Mouse (Mus musculus): ENCODE data around the gene Arpc5. TPM values are rescaled to one million over a fixed set of nuclear protein-coding genes. Genes with fewer than 3 reads are reported as not detected.
A peak's percentile ranks its signal among the peaks of the same experiment; 100 is the strongest.

The Arpc5 gene
- polyA plus RNA-seq, 1 experiment from 2014 or later: 297 TPM

DNA sequence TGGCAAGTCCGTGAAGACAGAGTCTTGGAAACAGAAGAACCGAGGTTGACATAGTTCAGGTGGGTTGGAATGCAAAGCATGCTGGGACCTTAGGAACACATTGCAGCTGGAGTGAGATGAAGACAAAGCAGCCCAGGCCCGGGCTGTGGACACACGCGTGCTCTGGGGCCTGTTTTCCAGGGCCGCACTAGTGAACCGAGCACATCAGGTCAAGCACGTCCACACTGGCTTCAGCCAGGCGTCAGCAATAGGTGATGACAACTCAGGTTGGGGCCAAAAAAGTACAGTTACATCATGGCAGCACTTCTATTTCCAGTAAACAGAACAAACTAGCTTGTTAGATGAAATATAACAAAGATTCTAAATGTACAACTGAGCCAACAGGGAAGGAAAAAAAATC is 27.5 kb upstream of the Arpc5 start:
- H3K36me3 ChIP-seq (ENCODE audit: control insufficient read depth, insufficient read depth, low read length): no peaks in the 10 kb centered on the region
- no peaks in the 10 kb centered on the region for H3K27me3 ChIP-seq (ENCODE audit: control insufficient read depth, insufficient read depth, low read length)
- no peak overlapping the region for H3K4me2 ChIP-seq (ENCODE audit: low read depth)
- DNase-seq (ENCODE audit: low spot score) (no peak), ATAC-seq (ENCODE audit: insufficient read depth, low FRiP score, low TSS enrichment) (no peak)
- WGBS: 87% methylated on average over 9 of the region's 9 CpGs
- H3K9ac ChIP-seq (ENCODE audit: low read length): no peak overlapping the region
- no peaks in the 10 kb centered on the region for H3K4me1 ChIP-seq (ENCODE audit: control insufficient read depth, insufficient read depth, low read length)
- H3K4me3 ChIP-seq (ENCODE audit: low read depth, low read length): no peak overlapping the region
- H3K9me3 ChIP-seq (ENCODE audit: control insufficient read depth, low read length): no peaks in the 10 kb centered on the region
- no peak overlapping the region for H3K27ac ChIP-seq (ENCODE audit: low read depth, low read length)

DNA sequence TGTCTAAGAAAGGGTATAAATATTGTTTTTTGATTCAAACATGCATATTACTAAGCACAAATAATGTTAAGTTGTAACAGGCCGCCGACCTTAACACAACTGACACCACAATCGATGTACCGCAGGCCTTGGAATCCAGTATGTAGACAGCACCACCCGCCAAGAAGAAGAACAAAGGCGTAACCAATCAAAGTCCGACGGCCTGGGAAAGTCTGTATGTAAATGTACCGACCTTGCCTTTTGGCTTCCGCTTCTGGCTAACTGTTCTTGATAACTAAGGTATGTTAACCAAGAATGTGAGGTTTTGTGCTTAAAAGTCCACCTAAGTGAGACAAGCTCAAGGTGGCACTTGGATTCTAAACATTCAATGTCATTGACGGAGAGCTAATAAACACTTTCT is 27.0 kb upstream of the Arpc5 start:
- no peak for ATAC-seq (ENCODE audit: insufficient read depth, low FRiP score, low TSS enrichment)
- no peak overlapping the region for H3K4me2 ChIP-seq (ENCODE audit: low read depth)
- DNase-seq (ENCODE audit: low spot score): no peak
- 90% methylated on average over 11 of the region's 11 CpGs for WGBS
- H3K4me1 ChIP-seq (ENCODE audit: control insufficient read depth, insufficient read depth, low read length): no peaks in the 10 kb centered on the region
- no peak overlapping the region for H3K27ac ChIP-seq (ENCODE audit: low read depth, low read length)
- no peak overlapping the region for H3K9ac ChIP-seq (ENCODE audit: low read length)
- H3K4me3 ChIP-seq (ENCODE audit: low read depth, low read length): no peak overlapping the region
- no peaks in the 10 kb centered on the region for H3K36me3 ChIP-seq (ENCODE audit: control insufficient read depth, insufficient read depth, low read length)
- H3K9me3 ChIP-seq (ENCODE audit: control insufficient read depth, low read length): no peaks in the 10 kb centered on the region
- H3K27me3 ChIP-seq (ENCODE audit: control insufficient read depth, insufficient read depth, low read length): no peaks in the 10 kb centered on the region

DNA sequence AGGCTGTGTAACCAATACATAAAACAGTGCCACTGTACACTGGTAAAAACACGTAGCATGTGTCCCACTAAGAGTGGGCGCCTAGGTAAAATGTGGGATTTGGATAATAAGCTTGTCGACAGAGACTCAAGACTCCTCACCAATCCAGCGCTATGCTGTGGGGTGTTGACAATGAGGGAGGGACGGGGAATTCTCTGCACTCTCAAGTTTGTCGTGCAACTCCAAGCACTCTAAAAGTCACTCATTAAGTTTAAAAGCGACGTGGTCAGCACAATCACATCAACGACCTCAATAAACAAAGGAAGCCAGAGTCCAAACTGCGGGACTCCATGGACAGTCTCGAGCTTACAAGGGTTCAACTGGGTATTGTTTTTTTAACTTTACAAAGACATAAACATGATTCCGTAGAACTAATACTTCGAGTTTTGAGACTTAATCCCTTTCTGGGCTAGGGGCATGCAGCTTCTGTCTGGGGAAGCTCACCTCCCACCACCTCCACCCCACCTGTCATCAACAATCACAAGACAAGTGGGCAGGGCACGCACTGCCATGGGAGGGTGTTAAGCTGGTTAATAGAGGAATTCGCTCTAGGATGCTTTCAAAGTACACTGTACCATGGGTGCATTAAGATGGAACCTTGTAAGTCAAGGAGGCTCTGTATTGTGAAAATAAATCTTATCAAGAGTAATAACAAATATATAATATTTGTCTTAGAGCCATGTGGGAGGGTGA is 23.1 kb upstream of the Arpc5 start:
- Histone ChIP-seq H3K4me3 (ENCODE audit: low read depth, low read length) (no peak overlapping the region), H3K9ac (ENCODE audit: low read length) (no peak overlapping the region), H3K4me2 (ENCODE audit: low read depth) (no peak overlapping the region), H3K27ac (ENCODE audit: low read depth, low read length) (no peak overlapping the region), H3K4me1 (ENCODE audit: control insufficient read depth, insufficient read depth, low read length) (no peaks in the 10 kb centered on the region), H3K36me3 (ENCODE audit: control insufficient read depth, insufficient read depth, low read length) (no peaks in the 10 kb centered on the region), H3K9me3 (ENCODE audit: control insufficient read depth, low read length) (no peaks in the 10 kb centered on the region), H3K27me3 (ENCODE audit: control insufficient read depth, insufficient read depth, low read length) (no peaks in the 10 kb centered on the region)
- DNase-seq (ENCODE audit: low spot score): no peak
- 63% methylated on average over 15 of the region's 15 CpGs for WGBS
- no peak for ATAC-seq (ENCODE audit: insufficient read depth, low FRiP score, low TSS enrichment)

DNA sequence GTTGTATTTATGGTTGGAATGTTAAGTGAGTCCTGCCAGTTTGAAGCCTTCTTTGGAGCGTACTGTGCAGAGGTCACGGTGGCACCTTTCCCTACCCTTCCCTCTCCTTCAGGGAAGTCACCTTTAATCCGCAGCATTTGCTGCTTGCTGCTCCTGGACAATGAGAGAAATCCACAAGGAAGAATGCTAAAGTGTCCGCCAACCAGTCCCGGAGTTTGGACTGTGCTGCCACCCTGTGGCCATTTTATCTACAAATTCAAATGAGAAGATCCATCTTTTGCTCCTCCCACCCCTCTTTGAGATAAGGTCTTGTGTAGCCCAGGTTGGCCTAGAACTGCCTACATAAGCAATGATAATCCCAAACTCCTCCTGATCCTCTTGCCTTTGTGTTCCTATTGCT is 19.9 kb upstream of the Arpc5 start:
- Histone ChIP-seq H3K36me3 (ENCODE audit: control insufficient read depth, insufficient read depth, low read length) (no peaks in the 10 kb centered on the region), H3K27me3 (ENCODE audit: control insufficient read depth, insufficient read depth, low read length) (no peaks in the 10 kb centered on the region), H3K27ac (ENCODE audit: low read depth, low read length) (no peak overlapping the region), H3K9ac (ENCODE audit: low read length) (no peak overlapping the region), H3K4me3 (ENCODE audit: low read depth, low read length) (no peak overlapping the region), H3K4me2 (ENCODE audit: low read depth) (no peak overlapping the region), H3K4me1 (ENCODE audit: control insufficient read depth, insufficient read depth, low read length) (no peaks in the 10 kb centered on the region), H3K9me3 (ENCODE audit: control insufficient read depth, low read length) (no peaks in the 10 kb centered on the region)
- ATAC-seq (ENCODE audit: insufficient read depth, low FRiP score, low TSS enrichment) (0 out of 2 replicates have a peak, but pooled peaks have one; percentile 48), DNase-seq (ENCODE audit: low spot score) (peak; percentile 82)
- 10% methylated on average over 5 of the region's 5 CpGs for WGBS

DNA sequence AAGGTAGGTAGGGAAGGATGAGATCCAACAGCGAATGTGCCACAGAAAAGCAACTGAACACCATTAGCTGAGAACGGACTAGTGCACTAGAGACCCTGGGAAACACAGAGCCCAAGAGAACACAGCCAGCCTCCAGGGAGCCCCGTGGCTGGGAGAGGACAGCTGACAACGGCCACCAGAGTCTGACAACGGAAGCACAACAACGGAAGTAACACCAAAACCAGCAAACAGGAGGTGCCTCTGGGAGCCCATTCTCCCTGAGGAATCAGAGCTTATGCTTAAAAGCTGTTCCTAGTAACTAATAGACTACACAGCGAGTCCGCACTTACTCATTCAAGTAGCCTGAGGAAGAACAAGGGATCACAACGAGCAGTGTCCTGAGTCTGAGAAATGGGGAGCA is 17.1 kb upstream of the Arpc5 start:
- no peak for ATAC-seq (ENCODE audit: insufficient read depth, low FRiP score, low TSS enrichment)
- WGBS: 79% methylated on average over 9 of the region's 9 CpGs
- Histone ChIP-seq H3K27me3 (ENCODE audit: control insufficient read depth, insufficient read depth, low read length) (no peaks in the 10 kb centered on the region), H3K4me1 (ENCODE audit: control insufficient read depth, insufficient read depth, low read length) (no peaks in the 10 kb centered on the region), H3K4me3 (ENCODE audit: low read depth, low read length) (no peak overlapping the region), H3K9ac (ENCODE audit: low read length) (no peak overlapping the region), H3K4me2 (ENCODE audit: low read depth) (no peak overlapping the region), H3K9me3 (ENCODE audit: control insufficient read depth, low read length) (no peaks in the 10 kb centered on the region), H3K36me3 (ENCODE audit: control insufficient read depth, insufficient read depth, low read length) (no peaks in the 10 kb centered on the region), H3K27ac (ENCODE audit: low read depth, low read length) (no peak overlapping the region)
- no peak for DNase-seq (ENCODE audit: low spot score)

DNA sequence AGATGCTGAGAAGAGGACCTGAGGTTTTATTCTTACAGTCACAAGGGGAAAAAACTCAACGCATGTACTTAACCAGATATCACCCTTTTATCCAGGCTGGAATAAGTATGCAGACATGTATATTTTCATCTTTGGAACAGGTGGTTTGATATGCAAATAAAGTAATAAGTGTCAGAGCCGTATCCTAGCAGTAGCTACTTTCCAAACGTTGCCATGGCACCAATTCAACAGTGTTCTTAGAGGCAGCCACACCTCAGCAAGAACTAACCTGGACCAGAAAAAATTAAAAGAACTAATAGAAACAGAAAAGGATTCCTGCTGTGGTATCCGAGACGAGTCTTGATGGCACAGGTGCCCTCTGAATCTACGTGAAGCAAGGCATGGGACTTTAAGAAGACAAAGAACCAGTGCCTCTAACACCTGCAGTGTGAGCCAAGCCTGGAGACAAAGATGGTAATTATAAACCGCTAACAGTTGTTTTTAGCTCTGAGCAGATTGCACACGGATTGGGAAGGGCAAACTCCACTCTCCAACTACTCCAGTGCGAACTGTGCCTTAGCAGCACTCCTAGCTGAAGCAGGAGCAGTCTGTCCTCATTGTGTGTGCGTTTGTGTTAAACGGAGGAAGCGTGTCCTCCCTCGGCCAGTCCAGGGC is 15.9 kb upstream of the Arpc5 start, which contains the start of gene Apobec4:
Apobec4 (plus strand) TSS at position 240 of the 654 bp plus-strand sequence.
- H3K36me3 ChIP-seq (ENCODE audit: control insufficient read depth, insufficient read depth, low read length): no peaks in the 10 kb centered on the region
- H3K9me3 ChIP-seq (ENCODE audit: control insufficient read depth, low read length): no peaks in the 10 kb centered on the region
- no peaks in the 10 kb centered on the region for H3K4me1 ChIP-seq (ENCODE audit: control insufficient read depth, insufficient read depth, low read length)
- no peak within 1 kb of the TSS for H3K4me3 ChIP-seq (ENCODE audit: low read depth, low read length)
- no peaks in the 10 kb centered on the region for H3K27me3 ChIP-seq (ENCODE audit: control insufficient read depth, insufficient read depth, low read length)
- no peak within 1 kb of the TSS for H3K4me2 ChIP-seq (ENCODE audit: low read depth)
- no peak within 1 kb of the TSS for H3K27ac ChIP-seq (ENCODE audit: low read depth, low read length)
- no peak for DNase-seq (ENCODE audit: low spot score)
- no peak for ATAC-seq (ENCODE audit: insufficient read depth, low FRiP score, low TSS enrichment)
- WGBS: 66% methylated on average over 13 of the region's 13 CpGs
- no peak within 1 kb of the TSS for H3K9ac ChIP-seq (ENCODE audit: low read length)

DNA sequence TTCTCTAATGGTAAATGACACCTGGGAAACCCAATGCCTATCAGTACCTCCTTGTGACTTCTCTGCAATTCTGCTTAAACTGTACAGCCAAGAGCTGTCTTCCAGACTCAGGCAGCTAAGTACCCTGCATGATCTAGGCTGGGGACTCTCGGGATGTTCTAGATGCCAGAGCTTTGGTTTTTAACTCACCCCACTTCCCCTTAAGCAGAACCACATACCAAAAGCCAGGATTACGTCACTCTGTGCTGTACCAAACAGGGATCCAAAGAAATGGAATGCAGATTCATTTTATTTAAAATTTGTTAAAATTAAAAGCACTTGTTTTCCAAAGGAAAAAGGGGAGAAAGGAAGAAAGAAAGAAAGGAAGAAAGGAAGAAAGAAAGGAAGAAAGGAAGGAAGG is 4.6 kb upstream of the Arpc5 start:
- Histone ChIP-seq H3K36me3 (ENCODE audit: control insufficient read depth, insufficient read depth, low read length) (no peaks in the 10 kb centered on the region), H3K4me1 (ENCODE audit: control insufficient read depth, insufficient read depth, low read length) (peaks cover 6% of the 10 kb centered on the region; the same call in 1 of the 2 replicates), H3K4me3 (ENCODE audit: low read depth, low read length) (no peak overlapping the region), H3K27ac (ENCODE audit: low read depth, low read length) (no peak overlapping the region), H3K4me2 (ENCODE audit: low read depth) (no peak overlapping the region), H3K9ac (ENCODE audit: low read length) (no peak overlapping the region), H3K9me3 (ENCODE audit: control insufficient read depth, low read length) (no peaks in the 10 kb centered on the region), H3K27me3 (ENCODE audit: control insufficient read depth, insufficient read depth, low read length) (no peaks in the 10 kb centered on the region)
- ATAC-seq (ENCODE audit: insufficient read depth, low FRiP score, low TSS enrichment) (no peak), DNase-seq (ENCODE audit: low spot score) (no peak)
- 92% methylated on average over 2 of the region's 2 CpGs for WGBS

DNA sequence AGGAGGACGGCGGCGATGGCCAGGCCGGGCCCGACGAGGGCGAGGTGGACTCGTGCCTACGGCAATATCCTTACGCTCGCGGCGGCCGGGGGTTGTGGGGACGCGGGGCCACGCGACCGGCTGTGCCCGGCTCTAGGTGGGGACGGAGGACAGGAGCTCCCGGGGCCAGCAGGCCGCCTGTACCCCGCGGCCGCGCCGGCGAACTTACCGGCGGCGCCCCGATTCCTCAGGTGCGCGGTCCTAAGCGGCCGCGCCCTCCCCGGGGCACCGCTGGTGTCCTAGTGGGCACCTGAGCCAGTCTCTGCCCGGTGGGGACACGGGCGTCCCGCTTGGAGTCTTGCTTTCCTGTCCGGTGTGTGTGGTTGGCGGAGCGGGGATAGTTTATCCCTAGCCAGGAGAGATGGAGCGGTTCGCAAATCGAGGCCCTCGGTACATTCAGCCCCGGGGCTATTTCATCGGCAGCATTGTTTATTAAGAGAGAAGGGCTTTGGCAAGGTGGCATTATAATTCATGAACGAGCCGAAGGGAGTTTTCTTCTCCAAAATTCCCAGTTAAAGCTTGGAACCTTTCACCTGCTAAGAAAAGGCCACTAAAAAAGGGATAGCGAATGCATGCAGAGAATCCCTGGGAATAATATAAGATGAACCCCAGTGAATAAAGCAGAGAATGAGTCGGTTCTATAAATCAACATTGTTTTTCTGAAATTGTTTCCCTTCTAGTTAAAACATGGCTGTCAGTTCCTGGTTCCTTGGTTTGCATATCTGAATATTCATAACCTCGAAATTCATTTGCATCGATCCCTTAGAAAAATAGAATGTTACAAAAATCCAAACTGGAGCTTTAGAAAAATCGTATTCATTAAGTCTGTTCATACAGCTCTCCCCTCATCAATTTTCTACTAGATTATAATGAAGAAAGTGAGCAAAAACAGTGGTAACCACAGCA is 734 bp downstream of the Arpc5 start:
- 1% methylated on average over 58 of the region's 60 CpGs for WGBS
- H3K27me3 ChIP-seq (ENCODE audit: control insufficient read depth, insufficient read depth, low read length): no peaks in the 10 kb centered on the region
- peak overlapping the region; percentile 78 for H3K27ac ChIP-seq (ENCODE audit: low read depth, low read length)
- peak; percentile 41 for DNase-seq (ENCODE audit: low spot score)
- no peaks in the 10 kb centered on the region for H3K36me3 ChIP-seq (ENCODE audit: control insufficient read depth, insufficient read depth, low read length)
- peak overlapping the region; percentile 93 for H3K4me3 ChIP-seq (ENCODE audit: low read depth, low read length)
- H3K9ac ChIP-seq (ENCODE audit: low read length): peak overlapping the region; percentile 85
- peaks cover 6% of the 10 kb centered on the region; the same call in 1 of the 2 replicates for H3K4me1 ChIP-seq (ENCODE audit: control insufficient read depth, insufficient read depth, low read length)
- H3K4me2 ChIP-seq (ENCODE audit: low read depth): peak overlapping the region; percentile 78
- H3K9me3 ChIP-seq (ENCODE audit: control insufficient read depth, low read length): no peaks in the 10 kb centered on the region
- peak; percentile 67 for ATAC-seq (ENCODE audit: insufficient read depth, low FRiP score, low TSS enrichment)

Data from neural tube, embryonic 11.5 days (tissue).